Mouse (Mus musculus): ENCODE measurements around the gene Fat4. TPM values are rescaled to one million over a fixed set of nuclear protein-coding genes. Genes with fewer than 3 reads are reported as not detected.

Gene Fat4
- polyA plus RNA-seq, 1 experiment from 2014 or later = 0.01 TPM

DNA sequence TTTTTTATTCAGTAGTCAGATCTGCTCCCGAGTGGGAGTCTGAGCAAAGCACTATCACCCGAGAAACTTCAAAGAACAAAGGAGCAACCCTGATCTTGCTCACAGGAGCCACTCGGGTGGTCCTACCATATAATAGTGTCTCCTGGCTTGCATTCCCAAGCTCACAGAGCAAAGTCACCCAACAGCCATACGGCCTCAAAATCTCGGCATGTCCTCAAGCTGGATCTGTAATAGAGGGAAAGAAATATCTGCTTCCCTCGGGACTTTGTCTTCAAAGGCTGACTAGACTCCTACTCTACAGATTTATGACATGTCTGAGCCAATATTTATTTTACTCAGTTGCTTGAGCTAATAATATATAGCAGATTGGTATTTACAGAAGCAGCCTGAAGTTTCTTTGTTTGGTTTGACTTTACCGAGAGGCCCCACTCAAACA lies 36.5 kb downstream of the Fat4 start:
- H3K79me2 ChIP-seq (ENCODE audit: inconsistent target) = no peaks in the 10 kb centered on the region
- no peaks in the 10 kb centered on the region for H3K36me3 ChIP-seq (ENCODE audit: inconsistent target)
- WGBS (ENCODE audit: missing documents) = 93% methylated on average over 7 of the region's 7 CpGs
- no peak overlapping the region for H3K27ac ChIP-seq
- H3K4me3 ChIP-seq (ENCODE audit: inconsistent target) = no peak overlapping the region

DNA sequence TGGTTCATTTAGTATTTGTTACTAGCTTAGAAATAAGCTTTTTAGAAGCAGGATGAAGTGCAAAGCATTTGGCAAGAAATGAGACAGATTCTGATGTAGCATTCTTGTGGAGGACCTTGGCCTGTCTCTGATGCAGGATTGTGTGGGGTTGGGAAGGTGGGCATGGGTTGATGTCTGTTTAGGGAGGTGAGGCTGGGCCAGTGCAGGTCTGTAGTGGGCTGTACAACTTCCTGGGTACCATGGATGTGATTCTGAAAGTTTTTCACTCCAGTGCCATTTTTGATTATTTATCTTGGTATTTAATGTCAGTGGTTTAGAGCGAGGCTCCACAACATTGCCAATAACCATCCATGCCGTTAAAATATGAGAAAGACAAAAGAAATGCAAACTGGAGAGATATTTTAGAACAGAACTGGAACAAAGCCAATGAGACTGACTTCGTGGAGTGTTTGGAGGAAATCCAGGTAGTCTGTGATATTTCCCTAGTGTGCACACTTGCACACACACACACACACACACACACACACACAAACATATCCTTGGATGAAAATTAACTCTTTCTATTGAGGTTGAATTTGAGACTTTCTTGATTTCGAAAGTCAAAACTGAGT lies 41.4 kb downstream of the Fat4 start:
- Histone ChIP-seq H3K4me3 (ENCODE audit: inconsistent target) (no peak overlapping the region), H3K79me2 (ENCODE audit: inconsistent target) (no peaks in the 10 kb centered on the region), H3K36me3 (ENCODE audit: inconsistent target) (no peaks in the 10 kb centered on the region), H3K27ac (no peak overlapping the region)
- WGBS (ENCODE audit: missing documents) = 80% methylated on average over 4 of the region's 4 CpGs

DNA sequence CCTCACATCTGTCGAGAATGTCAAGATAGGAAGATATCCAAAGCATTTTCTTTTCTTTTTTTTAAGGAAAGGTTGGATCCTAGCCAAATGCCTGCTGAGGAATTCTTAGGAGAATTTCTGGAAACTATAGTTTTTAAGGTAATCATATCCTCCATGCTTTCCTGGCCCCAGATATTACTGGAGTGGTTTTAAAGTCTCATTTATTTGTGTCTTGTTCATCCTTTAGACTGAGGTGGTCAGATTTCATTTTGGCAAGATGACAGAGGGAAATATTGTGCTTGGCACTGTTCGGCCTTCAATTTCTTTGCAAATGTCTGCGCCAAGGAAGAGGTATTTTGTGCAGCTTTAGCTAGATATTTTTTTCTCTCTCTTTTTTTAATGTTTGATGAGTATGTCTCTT lies 42.0 kb downstream of the Fat4 start:
- WGBS (ENCODE audit: missing documents) = 87% methylated on average over 3 of the region's 3 CpGs
- H3K79me2 ChIP-seq (ENCODE audit: inconsistent target) = no peaks in the 10 kb centered on the region
- H3K4me3 ChIP-seq (ENCODE audit: inconsistent target) = no peak overlapping the region
- no peaks in the 10 kb centered on the region for H3K36me3 ChIP-seq (ENCODE audit: inconsistent target)
- H3K27ac ChIP-seq = no peak overlapping the region

- 92% methylated on average over 7 of the region's 7 CpGs for WGBS (ENCODE audit: missing documents)
- H3K27ac ChIP-seq = no peak overlapping the region
- no peaks in the 10 kb centered on the region for H3K79me2 ChIP-seq (ENCODE audit: inconsistent target)
- no peak overlapping the region for H3K4me3 ChIP-seq (ENCODE audit: inconsistent target)
- no peaks in the 10 kb centered on the region for H3K36me3 ChIP-seq (ENCODE audit: inconsistent target)
Measured at GRCm38 (mm10) chr3:38934780-38935179, 48.0 kb downstream of the Fat4 start.

- WGBS (ENCODE audit: missing documents) = 86% methylated on average over 7 of the region's 7 CpGs
- no peak overlapping the region for H3K4me3 ChIP-seq (ENCODE audit: inconsistent target)
- H3K27ac ChIP-seq = no peak overlapping the region
- H3K36me3 ChIP-seq (ENCODE audit: inconsistent target) = no peaks in the 10 kb centered on the region
- no peaks in the 10 kb centered on the region for H3K79me2 ChIP-seq (ENCODE audit: inconsistent target)
Measured at GRCm38 (mm10) chr3:38936485-38936884, 49.7 kb downstream of the Fat4 start.

DNA sequence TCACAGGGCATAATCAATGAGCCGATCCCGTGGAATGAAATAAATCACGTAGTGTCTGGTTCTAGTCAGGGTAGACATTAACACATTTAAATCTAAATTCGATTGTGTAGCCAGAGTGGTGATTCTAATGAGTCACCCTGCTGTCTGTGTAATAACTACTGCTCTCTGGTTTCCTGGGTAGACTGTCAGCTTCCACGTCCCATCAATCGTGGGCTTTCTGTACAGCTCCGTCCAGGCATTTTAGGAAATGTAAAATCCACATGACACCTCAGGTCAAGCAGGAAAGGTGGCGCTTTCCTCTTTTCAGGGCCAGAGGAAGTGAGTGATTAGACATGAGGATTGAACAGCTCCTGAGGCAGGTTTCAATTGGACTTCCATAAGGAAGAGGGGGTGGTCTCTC lies 50.4 kb downstream of the Fat4 start:
- Histone ChIP-seq H3K79me2 (ENCODE audit: inconsistent target) (no peaks in the 10 kb centered on the region), H3K27ac (no peak overlapping the region), H3K36me3 (ENCODE audit: inconsistent target) (no peaks in the 10 kb centered on the region), H3K4me3 (ENCODE audit: inconsistent target) (no peak overlapping the region)
- WGBS (ENCODE audit: missing documents) = 69% methylated on average over 8 of the region's 8 CpGs

GRCm38 (mm10) chr3:38938136-38938535 lies 51.4 kb downstream of the Fat4 start:
- no peaks in the 10 kb centered on the region for H3K79me2 ChIP-seq (ENCODE audit: inconsistent target)
- WGBS (ENCODE audit: missing documents) = 91% methylated on average over 5 of the region's 5 CpGs
- no peak overlapping the region for H3K27ac ChIP-seq
- no peaks in the 10 kb centered on the region for H3K36me3 ChIP-seq (ENCODE audit: inconsistent target)
- H3K4me3 ChIP-seq (ENCODE audit: inconsistent target) = no peak overlapping the region

DNA sequence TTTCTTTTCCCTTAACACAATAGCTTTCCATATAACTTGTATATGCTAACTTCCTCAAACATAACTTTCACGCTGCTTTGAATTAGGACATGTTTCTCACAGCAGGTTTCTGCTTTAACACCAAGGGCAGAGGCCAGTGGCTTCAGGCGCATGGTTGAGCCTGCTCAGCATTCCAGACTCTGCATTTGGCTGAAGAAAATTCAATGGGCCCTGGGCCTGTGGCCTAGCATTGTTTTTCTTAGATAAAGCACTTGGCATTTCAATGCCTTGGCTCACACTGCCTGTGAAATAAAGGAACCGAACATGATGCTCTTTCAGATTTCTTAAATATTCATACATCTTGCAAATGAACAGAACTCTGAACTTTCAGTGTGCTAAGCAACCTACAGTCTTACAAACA lies 52.8 kb downstream of the Fat4 start:
- Histone ChIP-seq H3K4me3 (ENCODE audit: inconsistent target) (no peak overlapping the region), H3K36me3 (ENCODE audit: inconsistent target) (no peaks in the 10 kb centered on the region), H3K27ac (no peak overlapping the region), H3K79me2 (ENCODE audit: inconsistent target) (no peaks in the 10 kb centered on the region)
- WGBS (ENCODE audit: missing documents) = 72% methylated on average over 3 of the region's 3 CpGs

GRCm38 (mm10) chr3:38940327-38940726 lies 53.6 kb downstream of the Fat4 start:
- no peak overlapping the region for H3K4me3 ChIP-seq (ENCODE audit: inconsistent target)
- no peaks in the 10 kb centered on the region for H3K79me2 ChIP-seq (ENCODE audit: inconsistent target)
- WGBS (ENCODE audit: missing documents) = 79% methylated on average over 1 of the region's 1 CpGs
- H3K27ac ChIP-seq = no peak overlapping the region
- H3K36me3 ChIP-seq (ENCODE audit: inconsistent target) = no peaks in the 10 kb centered on the region

- H3K27ac ChIP-seq = no peak overlapping the region
- H3K4me3 ChIP-seq (ENCODE audit: inconsistent target) = no peak overlapping the region
- H3K36me3 ChIP-seq (ENCODE audit: inconsistent target) = no peaks in the 10 kb centered on the region
- H3K79me2 ChIP-seq (ENCODE audit: inconsistent target) = no peaks in the 10 kb centered on the region
- 77% methylated on average over 1 of the region's 1 CpGs for WGBS (ENCODE audit: missing documents)
Measured at GRCm38 (mm10) chr3:38945157-38945556, 58.4 kb downstream of the Fat4 start.

- WGBS (ENCODE audit: missing documents) = 44% methylated on average over 7 of the region's 7 CpGs
- no peak overlapping the region for H3K27ac ChIP-seq
- no peak overlapping the region for H3K4me3 ChIP-seq (ENCODE audit: inconsistent target)
- no peaks in the 10 kb centered on the region for H3K36me3 ChIP-seq (ENCODE audit: inconsistent target)
- no peaks in the 10 kb centered on the region for H3K79me2 ChIP-seq (ENCODE audit: inconsistent target)
Measured at GRCm38 (mm10) chr3:38947706-38948105, 61.0 kb downstream of the Fat4 start.

DNA sequence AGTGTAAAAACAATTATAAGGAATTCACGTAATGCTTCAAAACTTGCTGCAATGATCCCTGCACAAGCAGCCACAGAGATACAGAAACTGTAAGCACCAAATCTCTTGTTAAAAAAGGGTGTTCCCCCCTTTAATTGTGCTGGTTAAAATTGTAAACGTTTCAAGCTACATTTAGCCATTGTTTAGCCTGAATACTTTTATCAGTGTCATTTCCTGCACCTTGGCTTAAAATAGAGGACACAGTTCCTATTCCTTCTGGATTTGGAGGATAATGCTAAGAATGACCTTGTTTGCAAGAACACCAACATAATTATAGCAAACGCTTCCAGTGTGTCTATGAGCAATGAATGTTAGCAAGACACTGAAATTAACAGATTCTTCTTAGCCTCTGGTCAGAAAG lies 65.9 kb downstream of the Fat4 start:
- no peaks in the 10 kb centered on the region for H3K36me3 ChIP-seq (ENCODE audit: inconsistent target)
- H3K4me3 ChIP-seq (ENCODE audit: inconsistent target) = no peak overlapping the region
- no peaks in the 10 kb centered on the region for H3K79me2 ChIP-seq (ENCODE audit: inconsistent target)
- H3K27ac ChIP-seq = no peak overlapping the region
- 67% methylated on average over 3 of the region's 3 CpGs for WGBS (ENCODE audit: missing documents)

- 82% methylated on average over 3 of the region's 3 CpGs for WGBS (ENCODE audit: missing documents)
- Histone ChIP-seq H3K4me3 (ENCODE audit: inconsistent target) (no peak overlapping the region), H3K36me3 (ENCODE audit: inconsistent target) (no peaks in the 10 kb centered on the region), H3K79me2 (ENCODE audit: inconsistent target) (no peaks in the 10 kb centered on the region), H3K27ac (no peak overlapping the region)
Measured at GRCm38 (mm10) chr3:38954196-38954595, 67.5 kb downstream of the Fat4 start.

- Histone ChIP-seq H3K27ac (no peak overlapping the region), H3K79me2 (ENCODE audit: inconsistent target) (no peaks in the 10 kb centered on the region), H3K36me3 (ENCODE audit: inconsistent target) (no peaks in the 10 kb centered on the region), H3K4me3 (ENCODE audit: inconsistent target) (no peak overlapping the region)
- WGBS (ENCODE audit: missing documents) = 85% methylated on average over 9 of the region's 9 CpGs
Measured at GRCm38 (mm10) chr3:38956012-38956648, 69.4 kb downstream of the Fat4 start.

GRCm38 (mm10) chr3:38957186-38957585 lies 70.4 kb downstream of the Fat4 start:
- H3K36me3 ChIP-seq (ENCODE audit: inconsistent target) = no peaks in the 10 kb centered on the region
- no peak overlapping the region for H3K27ac ChIP-seq
- no peaks in the 10 kb centered on the region for H3K79me2 ChIP-seq (ENCODE audit: inconsistent target)
- no peak overlapping the region for H3K4me3 ChIP-seq (ENCODE audit: inconsistent target)
- 95% methylated on average over 11 of the region's 11 CpGs for WGBS (ENCODE audit: missing documents)

GRCm38 (mm10) chr3:38962328-38962727 lies 75.6 kb downstream of the Fat4 start:
- Histone ChIP-seq H3K27ac (no peak overlapping the region), H3K4me3 (ENCODE audit: inconsistent target) (no peak overlapping the region), H3K79me2 (ENCODE audit: inconsistent target) (no peaks in the 10 kb centered on the region), H3K36me3 (ENCODE audit: inconsistent target) (no peaks in the 10 kb centered on the region)
- 84% methylated on average over 6 of the region's 6 CpGs for WGBS (ENCODE audit: missing documents)

Measured in macrophage (primary cell).